Mouse (Mus musculus): Measurements from ENCODE around the gene Mrtfa. TPM values are rescaled to one million over a fixed set of nuclear protein-coding genes. Genes with fewer than 3 reads are reported as not detected.

Gene Mrtfa
- total RNA-seq (2023; ENCODE audit: inconsistent age): 123 to 131 TPM (median 126 TPM) in 4 replicates

GRCm38 (mm10) chr15:81190630-81191178 is at the start of gene Mrtfa:
TSS of gene Mrtfa (minus strand) at chr15:81190757.

GRCm38 (mm10) chr15:81235086-81235920 is 44.7 kb upstream of the Mrtfa start, which contains the start of gene Mchr1:
TSS of gene Mchr1 (plus strand) at chr15:81235499.

GRCm38 (mm10) chr15:80977620-80978334 is 212.8 kb downstream of the Mrtfa start, which contains the start of gene Sgsm3:
TSS of gene Sgsm3 (plus strand) at chr15:80977765.

Other genes starting within 250 kb of the Mrtfa start
- gene Adsl, start 242.3 kb downstream of the Mrtfa start, total RNA-seq (2023; ENCODE audit: inconsistent age): 52.5 to 54.9 TPM (median 53.7 TPM) in 4 replicates
- gene Sgsm3, start 213.0 kb downstream of the Mrtfa start, total RNA-seq (2023; ENCODE audit: inconsistent age): 15.6 to 21.7 TPM (median 17.5 TPM) in 4 replicates
- gene Mchr1, start 44.7 kb upstream of the Mrtfa start, total RNA-seq (2023; ENCODE audit: inconsistent age): not detected in 4 replicates
- gene Slc25a17, start 170.1 kb upstream of the Mrtfa start, total RNA-seq (2023; ENCODE audit: inconsistent age): 36.3 to 38.7 TPM (median 36.8 TPM) in 4 replicates
- gene St13, start 209.3 kb upstream of the Mrtfa start, total RNA-seq (2023; ENCODE audit: inconsistent age): 89.2 to 124 TPM (median 109 TPM) in 4 replicates
- gene Xpnpep3, start 209.4 kb upstream of the Mrtfa start, total RNA-seq (2023; ENCODE audit: inconsistent age): 12.4 to 17.8 TPM (median 14.9 TPM) in 4 replicates
- gene Dnajb7, start 217.5 kb upstream of the Mrtfa start, total RNA-seq (2023; ENCODE audit: inconsistent age): not detected in 4 replicates

All from B cell, adult (primary cell).